Mouse (Mus musculus) heart, embryonic 15.5 days (tissue): ENCODE data around the gene Arpc5. TPM values are rescaled to one million over a fixed set of nuclear protein-coding genes. Genes with fewer than 3 reads are reported as not detected.

Experiments used
- ATAC-seq: fragments of 200-750 bp; cut with Nextera tagmentation; replicated peaks from 2 replicates; pipeline ENCODE4 v1.8.0; 2017; ENCODE audit warnings: low read depth, moderate TSS enrichment; ENCODE audit not compliant: insufficient number of reproducible peaks, insufficient read depth, low FRiP score
- H3K27ac ChIP-seq: fragments of 300-500 bp; sonication (generic); 2 replicates; pipeline ENCODE4 v1.5.1; 2015; ENCODE audit warnings: mild to moderate bottlenecking, inconsistent platforms
- H3K27me3 ChIP-seq: fragments of 300-500 bp; sonication (generic); 2 replicates; pipeline ENCODE4 v1.6.1; 2015; ENCODE audit warnings: inconsistent platforms
- H3K36me3 ChIP-seq: fragments of 300-500 bp; sonication (generic); 2 replicates; pipeline ENCODE4 v1.6.1; 2015; ENCODE audit warnings: mild to moderate bottlenecking, inconsistent platforms
- H3K4me1 ChIP-seq: fragments of 300-500 bp; sonication (generic); replicated peaks from 2 replicates; pipeline ENCODE4 v1.6.1; 2015; ENCODE audit warnings: inconsistent platforms
- H3K4me2 ChIP-seq: fragments of 300-500 bp; sonication (generic); 2 replicates; pipeline ENCODE4 v1.6.1; 2015; ENCODE audit warnings: inconsistent platforms, mild to moderate bottlenecking, moderate library complexity
- H3K4me3 ChIP-seq: fragments of 300-500 bp; sonication (generic); 2 replicates; pipeline ENCODE4 v1.5.1; 2015; ENCODE audit warnings: mild to moderate bottlenecking, inconsistent platforms
- H3K9ac ChIP-seq: fragments of 300-500 bp; sonication (generic); 2 replicates; pipeline ENCODE4 v1.6.1; 2015; ENCODE audit warnings: mild to moderate bottlenecking, inconsistent platforms
- H3K9me3 ChIP-seq: fragments of 300-500 bp; sonication (generic); replicated peaks from 2 replicates; pipeline ENCODE4 v1.6.1; 2016; ENCODE audit warnings: inconsistent platforms
- WGBS: fragments of 180-500 bp; shearing (Covaris S2); methylation state at CpG from one replicate; pipeline ENCODE4 v1.1.7; 2015; ENCODE audit warnings: mixed read lengths; 5-methylcytosine and 5-hydroxymethylcytosine counted together
- polyA plus RNA-seq: library from polyadenylated mRNA; unstranded; fragments of >200 nt; fragmentation: Nextera tagmentation; extraction: Ambion mirVana; gene quantifications from 2 replicates; pipeline ENCODE4 v1.2.1, GENCODE M21; 2015

Gene Arpc5
- polyA plus RNA-seq, 1 experiment from 2014 or later, result 189 TPM

- H3K36me3 ChIP-seq, result no peaks in the 10 kb centered on the region
- H3K9me3 ChIP-seq, result no peaks in the 10 kb centered on the region
- WGBS, result 12% methylated on average over 2 of the region's 2 CpGs
- no peak within 1 kb of the TSS for H3K9ac ChIP-seq
- ATAC-seq, result peak; percentile 90
- no peak within 1 kb of the TSS for H3K4me3 ChIP-seq
- H3K4me1 ChIP-seq, result peaks cover 12% of the 10 kb centered on the region
- H3K27me3 ChIP-seq, result no peaks in the 10 kb centered on the region
- peak within 1 kb of the TSS; percentile 45 for H3K27ac ChIP-seq
- H3K4me2 ChIP-seq, result no peak within 1 kb of the TSS
These were observed 33.6 kb downstream of the Arpc5 start, which contains the start of gene Ncf2 for GRCm38 (mm10) chr1:152799897-152800296. Ncf2 (plus strand) TSS chr1:152800194.

GRCm38 (mm10) chr1:152800633-152801176, 34.4 kb downstream of the Arpc5 start:
- Histone ChIP-seq H3K9me3 (no peaks in the 10 kb centered on the region), H3K4me3 (no peak overlapping the region), H3K4me1 (peaks cover 12% of the 10 kb centered on the region), H3K9ac (no peak overlapping the region), H3K27ac (peak overlapping the region; percentile 45; the same call in 1 of the 2 replicates), H3K27me3 (no peaks in the 10 kb centered on the region), H3K4me2 (no peak overlapping the region), H3K36me3 (no peaks in the 10 kb centered on the region)
- 81% methylated on average over 13 of the region's 13 CpGs for WGBS
- no peak for ATAC-seq

DNA sequence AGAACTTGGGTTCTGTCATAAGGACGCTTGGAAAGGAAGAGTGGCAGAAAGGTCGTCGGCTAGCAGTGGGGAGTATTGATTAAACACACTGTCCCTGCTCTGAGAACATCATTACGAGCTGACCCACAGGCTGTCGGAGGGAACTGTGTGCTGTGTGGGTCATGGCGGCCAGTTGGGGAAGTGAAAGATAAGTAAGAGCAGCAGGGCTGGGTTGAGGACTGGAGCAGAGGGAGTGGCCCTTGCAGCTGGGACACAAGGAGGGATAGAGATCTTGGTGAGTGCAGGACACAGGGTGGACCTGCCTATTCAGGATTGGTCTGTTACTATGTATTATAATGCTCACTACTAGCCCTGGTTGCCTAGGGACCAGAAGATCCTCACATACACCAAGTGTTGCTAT, 38.6 kb downstream of the Arpc5 start:
- H3K27ac ChIP-seq, result no peak overlapping the region
- H3K9ac ChIP-seq, result no peak overlapping the region
- peaks cover 8% of the 10 kb centered on the region for H3K4me1 ChIP-seq
- H3K4me2 ChIP-seq, result no peak overlapping the region
- ATAC-seq, result no peak
- WGBS, result 66% methylated on average over 6 of the region's 6 CpGs
- H3K27me3 ChIP-seq, result no peaks in the 10 kb centered on the region
- no peak overlapping the region for H3K4me3 ChIP-seq
- H3K9me3 ChIP-seq, result no peaks in the 10 kb centered on the region
- H3K36me3 ChIP-seq, result no peaks in the 10 kb centered on the region

GRCm38 (mm10) chr1:152807619-152808391, 41.5 kb downstream of the Arpc5 start:
- H3K27ac ChIP-seq, result no peak overlapping the region
- peaks cover 8% of the 10 kb centered on the region; the same call in 1 of the 2 replicates for H3K4me1 ChIP-seq
- H3K4me2 ChIP-seq, result no peak overlapping the region
- H3K27me3 ChIP-seq, result no peaks in the 10 kb centered on the region
- peak overlapping the region; percentile 18; the same call in 1 of the 2 replicates for H3K4me3 ChIP-seq
- no peaks in the 10 kb centered on the region for H3K36me3 ChIP-seq
- no peaks in the 10 kb centered on the region for H3K9me3 ChIP-seq
- no peak for ATAC-seq
- WGBS, result 63% methylated on average over 18 of the region's 18 CpGs
- no peak overlapping the region for H3K9ac ChIP-seq

GRCm38 (mm10) chr1:152808392-152808680, 42.0 kb downstream of the Arpc5 start:
- WGBS, result 81% methylated on average over 2 of the region's 2 CpGs
- H3K27ac ChIP-seq, result no peak overlapping the region
- no peak overlapping the region for H3K9ac ChIP-seq
- H3K4me3 ChIP-seq, result peak overlapping the region; percentile 18; the same call in 1 of the 2 replicates
- H3K4me2 ChIP-seq, result no peak overlapping the region
- no peak for ATAC-seq
- no peaks in the 10 kb centered on the region for H3K9me3 ChIP-seq
- no peaks in the 10 kb centered on the region for H3K36me3 ChIP-seq
- H3K4me1 ChIP-seq, result peaks cover 8% of the 10 kb centered on the region; the same call in 1 of the 2 replicates
- no peaks in the 10 kb centered on the region for H3K27me3 ChIP-seq

GRCm38 (mm10) chr1:152809541-152810252, 43.4 kb downstream of the Arpc5 start:
- Histone ChIP-seq H3K27me3 (no peaks in the 10 kb centered on the region), H3K36me3 (no peaks in the 10 kb centered on the region), H3K9me3 (no peaks in the 10 kb centered on the region), H3K4me3 (no peak overlapping the region), H3K4me2 (no peak overlapping the region), H3K27ac (peak overlapping the region; percentile 72), H3K9ac (no peak overlapping the region), H3K4me1 (peaks cover 9% of the 10 kb centered on the region; the same call in 1 of the 2 replicates)
- WGBS, result 27% methylated on average over 8 of the region's 8 CpGs
- ATAC-seq, result peak; percentile 80; the same call in 1 of the 2 replicates

GRCm38 (mm10) chr1:152810533-152811439, 44.4 kb downstream of the Arpc5 start:
- H3K4me1 ChIP-seq, result peaks cover 20% of the 10 kb centered on the region
- WGBS, result 75% methylated on average over 13 of the region's 13 CpGs
- no peak for ATAC-seq
- no peak overlapping the region for H3K4me2 ChIP-seq
- H3K27ac ChIP-seq, result no peak overlapping the region
- no peaks in the 10 kb centered on the region for H3K27me3 ChIP-seq
- no peak overlapping the region for H3K4me3 ChIP-seq
- H3K36me3 ChIP-seq, result no peaks in the 10 kb centered on the region
- H3K9me3 ChIP-seq, result no peaks in the 10 kb centered on the region
- H3K9ac ChIP-seq, result no peak overlapping the region

DNA sequence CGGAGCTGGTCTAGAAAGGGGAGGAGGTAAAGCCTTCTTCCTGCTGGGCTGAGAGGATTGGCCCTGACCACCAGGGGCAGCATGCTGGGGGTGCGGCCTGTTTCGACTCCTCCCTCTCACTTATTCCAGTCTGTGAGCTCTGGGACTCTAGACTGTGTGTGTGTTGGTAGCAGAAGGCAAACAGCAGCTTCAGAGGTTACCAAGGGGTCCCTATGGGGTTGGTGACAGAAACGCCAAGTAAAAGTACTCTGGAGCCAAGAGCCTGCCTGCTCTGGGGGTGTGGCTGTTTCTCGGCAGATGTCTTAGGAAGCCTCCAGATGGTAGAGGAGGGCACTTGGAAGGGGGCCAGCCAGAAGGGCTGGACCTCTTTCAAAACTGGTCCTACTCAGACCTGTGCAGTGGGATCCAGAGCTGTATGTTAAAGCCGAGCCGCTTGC, 48.9 kb downstream of the Arpc5 start:
- H3K9ac ChIP-seq, result no peak overlapping the region
- ATAC-seq, result peak; percentile 27

GRCm38 (mm10) chr1:152817027-152817769, 50.9 kb downstream of the Arpc5 start:
- Histone ChIP-seq H3K36me3 (no peaks in the 10 kb centered on the region), H3K27me3 (no peaks in the 10 kb centered on the region), H3K4me2 (peak overlapping the region; percentile 14; the same call in 1 of the 2 replicates), H3K27ac (peak overlapping the region; percentile 74), H3K9ac (no peak overlapping the region), H3K4me1 (peaks cover 40% of the 10 kb centered on the region), H3K9me3 (no peaks in the 10 kb centered on the region), H3K4me3 (no peak overlapping the region)
- WGBS, result 32% methylated on average over 12 of the region's 12 CpGs
- ATAC-seq, result no peak

More for the DNA sequence above, 48.9 kb downstream of the Arpc5 start:
- no peak overlapping the region for H3K27ac ChIP-seq
- 41% methylated on average over 7 of the region's 7 CpGs for WGBS
- no peaks in the 10 kb centered on the region for H3K9me3 ChIP-seq
- peaks cover 39% of the 10 kb centered on the region for H3K4me1 ChIP-seq
- H3K4me3 ChIP-seq, result no peak overlapping the region
- no peaks in the 10 kb centered on the region for H3K27me3 ChIP-seq
- H3K36me3 ChIP-seq, result no peaks in the 10 kb centered on the region
- peak overlapping the region; percentile 33; the same call in 1 of the 2 replicates for H3K4me2 ChIP-seq

- H3K9me3 ChIP-seq, result no peaks in the 10 kb centered on the region; the same call in 1 of the 2 replicates
- peaks cover 39% of the 10 kb centered on the region for H3K4me1 ChIP-seq
- H3K9ac ChIP-seq, result no peak overlapping the region
- WGBS, result 12% methylated on average over 10 of the region's 10 CpGs
- no peak overlapping the region for H3K4me3 ChIP-seq
- peak; percentile 78 for ATAC-seq
- H3K4me2 ChIP-seq, result peak overlapping the region; percentile 14; the same call in 1 of the 2 replicates
- no peaks in the 10 kb centered on the region for H3K27me3 ChIP-seq
- H3K36me3 ChIP-seq, result no peaks in the 10 kb centered on the region
- H3K27ac ChIP-seq, result peak overlapping the region; percentile 74
These were observed 51.5 kb downstream of the Arpc5 start for GRCm38 (mm10) chr1:152817794-152818193.
